Mouse (Mus musculus): ENCODE data around the gene Mrgpra4. TPM values are rescaled to one million over a fixed set of nuclear protein-coding genes. Genes with fewer than 3 reads are reported as not detected.

Gene Mrgpra4
- polyA plus RNA-seq (2012; ENCODE audit: insufficient read depth, insufficient read length, low replicate concordance, missing spikeins), result not detected in 2 replicates

DNA sequence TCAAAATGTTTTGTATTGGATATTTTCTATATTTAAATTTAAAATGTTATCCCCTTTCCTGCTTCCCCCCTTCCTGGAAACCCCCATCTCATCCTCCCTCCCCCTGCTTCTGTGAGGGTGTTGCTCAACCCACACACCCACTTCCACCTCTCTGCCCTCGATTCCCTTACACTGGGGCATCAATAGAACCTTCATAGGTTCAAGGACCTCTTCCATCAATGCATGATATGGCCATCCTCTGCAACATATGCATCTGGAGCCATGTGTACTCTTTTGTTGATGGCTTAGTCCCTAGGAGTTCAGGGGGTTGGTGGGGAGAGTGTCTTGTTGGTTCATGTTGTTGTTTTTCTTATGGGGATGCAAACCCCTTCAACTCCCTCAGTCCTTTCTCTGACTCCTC, at the start of gene Mrgpra4:
Gene Mrgpra4, minus strand, starts transcription at position 101 of the 400 bp plus-strand sequence.
- WGBS, result 42% methylated on average over 1 of the region's 1 CpGs
- no peak for TF ChIP-seq CTCF (IDR thresholded peaks at IDR 0.05; ENCODE audit: insufficient read depth, low read depth, low read length)
- no peak for TF ChIP-seq POLR2A (IDR thresholded peaks at IDR 0.05; ENCODE audit: insufficient read depth, low read depth, low read length)
- Histone ChIP-seq H3K4me1 (ENCODE audit: control insufficient read depth, insufficient read depth, low read length) (no peaks in the 10 kb centered on the region), H3K4me3 (ENCODE audit: insufficient read depth, low read depth, low read length) (no peak within 1 kb of the TSS), H3K27ac (ENCODE audit: insufficient read depth, low read depth, low read length) (no peak within 1 kb of the TSS)

DNA sequence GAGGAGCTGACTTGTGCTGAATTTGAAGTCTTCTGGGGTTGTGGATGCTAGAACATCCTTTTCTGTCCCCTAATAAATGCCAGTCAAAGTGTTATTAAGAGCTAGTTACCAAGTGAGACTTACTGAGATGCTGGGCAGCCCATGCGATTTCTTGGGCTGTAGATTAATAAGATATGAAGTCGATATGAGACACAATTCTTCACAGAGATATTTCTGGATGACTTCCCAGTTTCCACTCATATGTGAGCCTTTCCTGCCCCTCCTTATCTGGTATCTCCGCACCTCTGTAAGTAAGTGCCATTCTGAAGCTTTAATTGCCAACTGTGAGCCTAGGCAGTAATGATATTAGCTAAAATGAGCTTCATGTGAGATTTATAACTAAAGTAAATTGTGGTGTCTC, 45.6 kb upstream of the Mrgpra4 start, which contains the start of gene Mrgprx1:
Gene Mrgprx1, minus strand, starts transcription at position 101 of the 400 bp plus-strand sequence.
- no peaks in the 10 kb centered on the region for H3K4me1 ChIP-seq (ENCODE audit: control insufficient read depth, insufficient read depth, low read length)
- no peak within 1 kb of the TSS for H3K4me3 ChIP-seq (ENCODE audit: insufficient read depth, low read depth, low read length)
- 91% methylated on average over 3 of the region's 3 CpGs for WGBS
- H3K27ac ChIP-seq (ENCODE audit: insufficient read depth, low read depth, low read length), result no peak within 1 kb of the TSS
- TF ChIP-seq POLR2A (IDR thresholded peaks at IDR 0.05; ENCODE audit: insufficient read depth, low read depth, low read length) (no peak), CTCF (IDR thresholded peaks at IDR 0.05; ENCODE audit: insufficient read depth, low read depth, low read length) (no peak)

DNA sequence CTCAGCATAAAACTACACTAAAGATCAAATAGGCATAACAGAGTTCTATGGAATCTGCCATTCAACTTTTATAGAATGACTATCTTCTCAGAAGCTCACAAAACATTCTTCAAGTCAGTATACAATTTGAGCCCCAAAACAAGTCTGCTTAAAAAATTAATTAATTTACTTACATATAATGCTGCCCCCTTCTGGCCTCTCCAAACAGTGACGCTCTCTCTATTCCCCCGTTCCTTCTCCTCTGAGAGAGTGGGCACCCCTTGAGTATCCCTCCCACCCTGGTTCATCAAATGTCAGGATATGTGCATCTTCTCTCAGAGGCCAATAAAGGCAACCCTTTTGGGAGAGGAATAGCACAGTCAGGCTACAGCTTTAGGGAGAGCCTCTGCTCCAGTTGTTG, 36.0 kb upstream of the Mrgpra4 start:
- WGBS, result 40% methylated on average over 2 of the region's 2 CpGs

DNA sequence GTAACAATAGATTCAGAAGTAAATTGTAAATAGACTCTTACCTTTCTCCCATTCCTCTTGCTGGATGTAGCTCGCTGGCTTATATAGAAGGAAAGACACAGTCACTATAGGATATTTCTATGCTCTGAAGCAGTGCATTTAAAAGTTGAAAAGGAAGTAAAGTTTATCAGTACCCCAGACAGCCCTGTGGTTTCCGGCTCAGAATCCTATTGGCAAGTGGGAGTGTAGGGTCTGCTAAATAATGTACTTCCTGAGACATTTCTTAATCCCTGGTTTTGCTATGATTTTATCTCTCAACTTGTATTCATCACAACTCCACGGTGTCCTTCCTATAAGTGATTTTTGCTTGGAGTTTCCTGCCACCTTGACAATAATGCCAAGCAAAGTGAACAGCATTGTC, 13.8 kb upstream of the Mrgpra4 start:
- 69% methylated on average over 3 of the region's 3 CpGs for WGBS
- TF ChIP-seq POLR2A (IDR thresholded peaks at IDR 0.05; ENCODE audit: insufficient read depth, low read depth, low read length) (no peak), CTCF (IDR thresholded peaks at IDR 0.05; ENCODE audit: insufficient read depth, low read depth, low read length) (no peak)
- Histone ChIP-seq H3K27ac (ENCODE audit: insufficient read depth, low read depth, low read length) (no peak overlapping the region), H3K4me3 (ENCODE audit: insufficient read depth, low read depth, low read length) (no peak overlapping the region), H3K4me1 (ENCODE audit: control insufficient read depth, insufficient read depth, low read length) (no peaks in the 10 kb centered on the region)

More for the DNA sequence above, 36.0 kb upstream of the Mrgpra4 start:
- no peak for TF ChIP-seq CTCF (IDR thresholded peaks at IDR 0.05; ENCODE audit: insufficient read depth, low read depth, low read length)
- H3K4me1 ChIP-seq (ENCODE audit: control insufficient read depth, insufficient read depth, low read length), result no peaks in the 10 kb centered on the region
- H3K4me3 ChIP-seq (ENCODE audit: insufficient read depth, low read depth, low read length), result no peak overlapping the region
- no peak overlapping the region for H3K27ac ChIP-seq (ENCODE audit: insufficient read depth, low read depth, low read length)

DNA sequence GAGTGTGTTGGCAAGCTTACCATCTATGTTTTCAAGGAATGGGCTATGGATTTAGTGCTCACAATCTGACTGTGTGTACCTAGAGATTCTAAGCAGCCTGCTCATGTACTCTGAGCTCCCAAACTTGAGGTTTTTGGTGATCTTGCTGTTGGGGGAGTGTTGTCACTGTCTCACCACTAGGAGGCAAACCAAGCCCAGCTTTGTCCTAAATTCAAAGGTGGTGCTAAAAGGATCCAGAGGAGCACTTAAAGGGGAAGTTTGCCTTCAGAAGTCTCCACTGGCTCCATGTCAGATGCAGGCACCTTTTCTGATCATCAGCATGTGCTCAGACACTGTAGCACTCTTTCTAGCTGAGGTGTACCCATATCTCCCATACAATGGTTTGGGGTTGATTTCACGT, 4.9 kb upstream of the Mrgpra4 start:
- TF ChIP-seq CTCF (IDR thresholded peaks at IDR 0.05; ENCODE audit: insufficient read depth, low read depth, low read length), result no peak
- TF ChIP-seq POLR2A (IDR thresholded peaks at IDR 0.05; ENCODE audit: insufficient read depth, low read depth, low read length), result no peak
- H3K4me1 ChIP-seq (ENCODE audit: control insufficient read depth, insufficient read depth, low read length), result no peaks in the 10 kb centered on the region
- no peak overlapping the region for H3K27ac ChIP-seq (ENCODE audit: insufficient read depth, low read depth, low read length)
- no peak overlapping the region for H3K4me3 ChIP-seq (ENCODE audit: insufficient read depth, low read depth, low read length)
- WGBS, result 35% methylated on average over 1 of the region's 1 CpGs

Other genes with a start within 250 kb of the Mrgpra4 start
- not detected in 2 replicates for gene Mrgprx1, start 45.5 kb upstream of the Mrgpra4 start, polyA plus RNA-seq (2012; ENCODE audit: insufficient read depth, insufficient read length, low replicate concordance, missing spikeins)
- gene Mrgprb5, start 186.9 kb upstream of the Mrgpra4 start, polyA plus RNA-seq (2012; ENCODE audit: insufficient read depth, insufficient read length, low replicate concordance, missing spikeins), result not detected in 2 replicates
- not detected in 2 replicates for gene Mrgprb4, start 217.2 kb upstream of the Mrgpra4 start, polyA plus RNA-seq (2012; ENCODE audit: insufficient read depth, insufficient read length, low replicate concordance, missing spikeins)